Comparison of ENCODE assay signal across 26 mouse cellular contexts in the genomic region with DNA sequence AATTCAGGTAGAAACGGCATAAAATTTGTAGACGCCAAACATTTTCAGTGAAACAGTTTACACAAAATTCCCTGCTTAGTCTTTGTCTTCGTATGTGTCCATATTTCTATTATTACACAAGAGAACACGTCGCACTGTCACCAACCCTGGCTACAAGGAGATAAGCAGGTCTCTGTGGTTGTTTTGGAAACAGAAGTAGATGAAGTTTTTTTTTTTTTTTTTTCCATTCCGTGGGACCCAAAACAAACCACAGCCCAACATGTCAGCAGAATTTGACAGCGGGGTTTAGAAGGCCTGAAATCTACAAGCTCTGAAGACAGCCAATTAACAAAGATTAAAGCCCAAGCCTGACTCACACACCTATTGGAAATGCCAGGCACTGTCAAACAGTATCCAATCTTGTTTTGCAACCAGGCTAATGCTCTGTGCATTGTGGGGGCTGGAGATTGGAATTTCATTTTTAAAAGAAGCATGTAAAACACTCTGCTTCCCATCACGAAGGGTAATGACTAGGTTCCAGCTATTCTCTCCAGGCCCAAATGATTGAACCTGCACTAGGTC.
DNase-seq lines count a peak whose midpoint lies in the region; ATAC-seq and TF ChIP-seq lines count a peak whose summit lies in the region.
"Had no signal": no experiment of that assay in that cellular context is flagged by ENCODE, and none has a peak within 500 bp of the region (broad histone marks: within the 10 kb centered on the region; RNA-seq: fewer than 3 reads in every experiment).

No protein-coding gene starts in this region.

- DNase-seq in heart, postnatal 4 days = no peak
- peak; percentile 45 for DNase-seq in embryonic facial prominence, embryonic 14.5 days (ENCODE audit: low spot score)
- no peak for DNase-seq in stomach, postnatal 0 days (ENCODE audit: low spot score)
- DNase-seq: adrenal gland, postnatal 25 days; cerebellum, adult 11 months; cerebellum, adult 9-11 months; gastrocnemius, postnatal 36 days; kidney, postnatal 36 days; lung, adult 18-20 months; lung, postnatal 4 days; thymus, adult 2 months; thymus, postnatal 4 days had no signal

- TF ChIP-seq EP300 in stomach, postnatal 0 days (optimal IDR thresholded peaks at IDR 0.05) = no peak

- no peak for TF ChIP-seq CTCF in stomach, postnatal 0 days (IDR thresholded peaks at IDR 0.05; ENCODE audit: low read depth)

- no peak overlapping the region for H3K4me3 ChIP-seq in forebrain, embryonic 12.5 days (replicated peaks)
- H3K4me3 ChIP-seq in forebrain, embryonic 15.5 days = no peak overlapping the region
- H3K4me3 ChIP-seq in heart, embryonic 16.5 days (ENCODE audit: low read length) = no peak overlapping the region
- H3K4me3 ChIP-seq in embryonic facial prominence, embryonic 14.5 days (ENCODE audit: low read depth, low read length) = no peak overlapping the region
- no peak overlapping the region for H3K4me3 ChIP-seq in hindbrain, embryonic 12.5 days
- H3K4me3 ChIP-seq in stomach, postnatal 0 days (ENCODE audit: low read depth, low read length) = no peak overlapping the region
- H3K4me3 ChIP-seq: embryonic facial prominence, embryonic 12.5 days; forebrain, embryonic 10.5 days; hindbrain, embryonic 15.5 days; kidney, embryonic 15.5 days; limb, embryonic 13.5 days; liver, embryonic 12.5 days; midbrain, embryonic 15.5 days; neural tube, embryonic 12.5 days had no signal

- 67% methylated on average over 8 of the region's 8 CpGs for WGBS in forebrain, embryonic 12.5 days
- 55% methylated on average over 8 of the region's 8 CpGs for WGBS in forebrain, embryonic 15.5 days
- WGBS in heart, embryonic 16.5 days = 34% methylated on average over 8 of the region's 8 CpGs
- 72% methylated on average over 8 of the region's 8 CpGs for WGBS in embryonic facial prominence, embryonic 14.5 days
- WGBS in hindbrain, embryonic 12.5 days = 84% methylated on average over 8 of the region's 8 CpGs
- 65% methylated on average over 8 of the region's 8 CpGs for WGBS in stomach, postnatal 0 days

- H3K4me1 ChIP-seq in forebrain, embryonic 12.5 days = no peaks in the 10 kb centered on the region; the same call in 1 of the 2 replicates
- no peaks in the 10 kb centered on the region for H3K4me1 ChIP-seq in forebrain, embryonic 15.5 days
- peaks cover 8% of the 10 kb centered on the region for H3K4me1 ChIP-seq in heart, embryonic 16.5 days (ENCODE audit: control insufficient read depth, insufficient read depth, low read length)
- no peaks in the 10 kb centered on the region; the same call in 1 of the 2 replicates for H3K4me1 ChIP-seq in embryonic facial prominence, embryonic 14.5 days (ENCODE audit: control insufficient read depth, insufficient read depth, low read length)
- H3K4me1 ChIP-seq in hindbrain, embryonic 12.5 days = no peaks in the 10 kb centered on the region
- no peaks in the 10 kb centered on the region for H3K4me1 ChIP-seq in stomach, postnatal 0 days (replicated peaks; ENCODE audit: control insufficient read depth, insufficient read depth)
- H3K4me1 ChIP-seq: embryonic facial prominence, embryonic 12.5 days; hindbrain, embryonic 15.5 days; kidney, embryonic 15.5 days; limb, embryonic 13.5 days; liver, embryonic 12.5 days; midbrain, embryonic 15.5 days; neural tube, embryonic 12.5 days had no signal

- no peaks in the 10 kb centered on the region for H3K27me3 ChIP-seq in forebrain, embryonic 12.5 days
- no peaks in the 10 kb centered on the region for H3K27me3 ChIP-seq in forebrain, embryonic 15.5 days
- H3K27me3 ChIP-seq in heart, embryonic 16.5 days (ENCODE audit: control insufficient read depth, insufficient read depth, low read length) = no peaks in the 10 kb centered on the region
- H3K27me3 ChIP-seq in embryonic facial prominence, embryonic 14.5 days (replicated peaks; ENCODE audit: control insufficient read depth, insufficient read depth, low read length) = no peaks in the 10 kb centered on the region
- no peaks in the 10 kb centered on the region for H3K27me3 ChIP-seq in hindbrain, embryonic 12.5 days
- no peaks in the 10 kb centered on the region for H3K27me3 ChIP-seq in stomach, postnatal 0 days (ENCODE audit: control insufficient read depth, insufficient read depth, low read length)
- H3K27me3 ChIP-seq: embryonic facial prominence, embryonic 12.5 days; hindbrain, embryonic 15.5 days; kidney, embryonic 15.5 days; limb, embryonic 13.5 days; liver, embryonic 12.5 days; midbrain, embryonic 15.5 days; neural tube, embryonic 12.5 days had no signal

- no peak overlapping the region for H3K9ac ChIP-seq in forebrain, embryonic 12.5 days
- no peak overlapping the region for H3K9ac ChIP-seq in forebrain, embryonic 15.5 days (replicated peaks)
- H3K9ac ChIP-seq in heart, embryonic 16.5 days (ENCODE audit: low read length) = no peak overlapping the region
- H3K9ac ChIP-seq in embryonic facial prominence, embryonic 14.5 days (ENCODE audit: low read depth, low read length) = no peak overlapping the region
- H3K9ac ChIP-seq in hindbrain, embryonic 12.5 days = no peak overlapping the region
- no peak overlapping the region for H3K9ac ChIP-seq in stomach, postnatal 0 days (ENCODE audit: low read length)
- H3K9ac ChIP-seq: embryonic facial prominence, embryonic 12.5 days; hindbrain, embryonic 15.5 days; kidney, embryonic 15.5 days; limb, embryonic 13.5 days; liver, embryonic 12.5 days; midbrain, embryonic 15.5 days; neural tube, embryonic 12.5 days had no signal

- no peaks in the 10 kb centered on the region for H3K9me3 ChIP-seq in forebrain, embryonic 12.5 days
- H3K9me3 ChIP-seq in forebrain, embryonic 15.5 days = no peaks in the 10 kb centered on the region
- H3K9me3 ChIP-seq in heart, embryonic 16.5 days (replicated peaks; ENCODE audit: control insufficient read depth, low read length) = peaks cover 3% of the 10 kb centered on the region; the same call in 1 of the 2 replicates
- H3K9me3 ChIP-seq in embryonic facial prominence, embryonic 14.5 days (ENCODE audit: control insufficient read depth, low read length) = no peaks in the 10 kb centered on the region
- no peaks in the 10 kb centered on the region for H3K9me3 ChIP-seq in hindbrain, embryonic 12.5 days (replicated peaks)
- no peaks in the 10 kb centered on the region for H3K9me3 ChIP-seq in stomach, postnatal 0 days (ENCODE audit: control insufficient read depth, low read length)
- H3K9me3 ChIP-seq: embryonic facial prominence, embryonic 12.5 days; forebrain, embryonic 10.5 days; hindbrain, embryonic 15.5 days; kidney, embryonic 15.5 days; limb, embryonic 13.5 days; liver, embryonic 12.5 days; midbrain, embryonic 15.5 days; neural tube, embryonic 12.5 days had no signal

- no peaks in the 10 kb centered on the region for H3K36me3 ChIP-seq in forebrain, embryonic 12.5 days (replicated peaks)
- H3K36me3 ChIP-seq in forebrain, embryonic 15.5 days = no peaks in the 10 kb centered on the region
- H3K36me3 ChIP-seq in heart, embryonic 16.5 days (ENCODE audit: control insufficient read depth, insufficient read depth) = no peaks in the 10 kb centered on the region
- no peaks in the 10 kb centered on the region for H3K36me3 ChIP-seq in embryonic facial prominence, embryonic 14.5 days (ENCODE audit: control insufficient read depth, insufficient read depth, low read length)
- no peaks in the 10 kb centered on the region for H3K36me3 ChIP-seq in hindbrain, embryonic 12.5 days
- no peaks in the 10 kb centered on the region for H3K36me3 ChIP-seq in stomach, postnatal 0 days (ENCODE audit: control insufficient read depth, insufficient read depth, low read length)
- H3K36me3 ChIP-seq: embryonic facial prominence, embryonic 12.5 days; forebrain, embryonic 10.5 days; hindbrain, embryonic 15.5 days; kidney, embryonic 15.5 days; limb, embryonic 13.5 days; liver, embryonic 12.5 days; midbrain, embryonic 15.5 days; neural tube, embryonic 12.5 days had no signal

- H3K27ac ChIP-seq in forebrain, embryonic 12.5 days = no peak overlapping the region
- no peak overlapping the region for H3K27ac ChIP-seq in forebrain, embryonic 15.5 days (replicated peaks)
- H3K27ac ChIP-seq in heart, embryonic 16.5 days (ENCODE audit: low read length) = no peak overlapping the region
- H3K27ac ChIP-seq in embryonic facial prominence, embryonic 14.5 days (replicated peaks; ENCODE audit: low read depth, low read length) = no peak overlapping the region
- H3K27ac ChIP-seq in hindbrain, embryonic 12.5 days = no peak overlapping the region
- no peak overlapping the region for H3K27ac ChIP-seq in stomach, postnatal 0 days (replicated peaks)
- H3K27ac ChIP-seq: embryonic facial prominence, embryonic 12.5 days; forebrain, embryonic 10.5 days; hindbrain, embryonic 15.5 days; kidney, embryonic 15.5 days; limb, embryonic 13.5 days; liver, embryonic 12.5 days; midbrain, embryonic 15.5 days; neural tube, embryonic 12.5 days had no signal

- 0 out of 2 replicates have a peak, but pooled peaks have one; percentile 30 for ATAC-seq in forebrain, embryonic 12.5 days (ENCODE audit: low FRiP score)
- ATAC-seq in forebrain, embryonic 15.5 days (replicated peaks) = no peak
- no peak for ATAC-seq in heart, embryonic 16.5 days (replicated peaks; ENCODE audit: extremely low read depth, insufficient read depth, low FRiP score)
- no peak for ATAC-seq in embryonic facial prominence, embryonic 14.5 days (ENCODE audit: low read depth)
- ATAC-seq in megakaryocyte progenitor cell, adult 5-6 weeks (replicated peaks; ENCODE audit: poor library complexity) = peak; percentile 31; the same call in 1 of the 2 replicates
- no peak for ATAC-seq in hindbrain, embryonic 12.5 days (ENCODE audit: low FRiP score)
- no peak for ATAC-seq in stomach, postnatal 0 days (ENCODE audit: low FRiP score, low TSS enrichment)
- ATAC-seq: CD4-positive, CD25-positive, alpha-beta regulatory T cell, adult 4 months; liver, embryonic 12.5 days; midbrain, embryonic 15.5 days had no signal

- no peak overlapping the region for H3K4me2 ChIP-seq in forebrain, embryonic 12.5 days
- H3K4me2 ChIP-seq in forebrain, embryonic 15.5 days (replicated peaks) = no peak overlapping the region
- peak overlapping the region; percentile 10; the same call in 1 of the 2 replicates for H3K4me2 ChIP-seq in heart, embryonic 16.5 days (ENCODE audit: low read depth, low read length)
- H3K4me2 ChIP-seq in embryonic facial prominence, embryonic 14.5 days (ENCODE audit: low read depth, low read length) = no peak overlapping the region
- no peak overlapping the region for H3K4me2 ChIP-seq in hindbrain, embryonic 12.5 days (replicated peaks)
- H3K4me2 ChIP-seq in stomach, postnatal 0 days (replicated peaks; ENCODE audit: low read depth) = no peak overlapping the region
- H3K4me2 ChIP-seq: embryonic facial prominence, embryonic 12.5 days; hindbrain, embryonic 15.5 days; kidney, embryonic 15.5 days; limb, embryonic 13.5 days; liver, embryonic 12.5 days; midbrain, embryonic 15.5 days; neural tube, embryonic 12.5 days had no signal

Comparison
In these comparisons a context has a peak if more than half of its experiments do, and no peak if none do; other contexts are left out.
1. ATAC-seq: peak in forebrain, embryonic 12.5 days (single experiment) and megakaryocyte progenitor cell, adult 5-6 weeks (single experiment); none in forebrain, embryonic 15.5 days (single experiment), heart, embryonic 16.5 days (single experiment), embryonic facial prominence, embryonic 14.5 days (single experiment), hindbrain, embryonic 12.5 days (single experiment) and stomach, postnatal 0 days (single experiment).